Mouse (Mus musculus) myocyte (in vitro differentiated cells): Measurements from ENCODE around the gene Ccdc92. TPM values are rescaled to one million over a fixed set of nuclear protein-coding genes. Genes with fewer than 3 reads are reported as not detected.

Experiments used
- H3K27me3 ChIP-seq: one replicate; pipeline ENCODE4 v1.6.1; 2011; ENCODE audit not compliant: control insufficient read depth, insufficient read depth, insufficient read length
- H3K36me3 ChIP-seq: one replicate; pipeline ENCODE4 v1.6.1; 2011; ENCODE audit not compliant: control insufficient read depth, insufficient read depth
- H3K4me2 ChIP-seq: one replicate; pipeline ENCODE4 v1.6.1; 2011; ENCODE audit warnings: low read depth, control low read depth
- H3K4me3 ChIP-seq: one replicate; pipeline ENCODE4 v1.5.1; 2011; ENCODE audit warnings: mild to moderate bottlenecking, control low read depth, moderate library complexity
- H3K79me2 ChIP-seq: one replicate; pipeline ENCODE4 v1.6.1; 2011; ENCODE audit not compliant: control insufficient read depth, insufficient read depth
- H3ac ChIP-seq: one replicate; pipeline ENCODE4 v1.6.1; 2011; ENCODE audit not compliant: control insufficient read depth, insufficient read length
- CEBPB ChIP-seq: IDR thresholded peaks from 2 replicates; pipeline ENCODE4 v1.6.1; 2011; ENCODE audit warnings: mild to moderate bottlenecking, moderate library complexity; ENCODE audit not compliant: poor library complexity, insufficient read depth, severe bottlenecking
- E2F4 ChIP-seq: IDR thresholded peaks from one replicate; pipeline ENCODE4 v1.6.1; 2011; ENCODE audit warnings: mild to moderate bottlenecking, control low read depth, moderate library complexity; ENCODE audit not compliant: insufficient read depth
- MAX ChIP-seq: IDR thresholded peaks from one replicate; pipeline ENCODE4 v1.6.1; 2011; ENCODE audit warnings: low read depth, mild to moderate bottlenecking, control low read depth
- MYOD1 ChIP-seq, 3 experiments: IDR thresholded peaks; one replicate each; pipeline ENCODE4 v1.6.1; 2011; ENCODE audit warnings: control low read depth in 2 of 3, low read depth in 2 of 3, mild to moderate bottlenecking in 2 of 3, moderate library complexity in 1 of 3; ENCODE audit not compliant: insufficient read length in 2 of 3, control insufficient read depth in 1 of 3
- MYOG ChIP-seq, 3 experiments: IDR thresholded peaks; one replicate each; pipeline ENCODE4 v1.6.1; 2011; ENCODE audit warnings: control low read depth in 2 of 3, low read depth in 2 of 3, mild to moderate bottlenecking in 2 of 3; ENCODE audit not compliant: insufficient read length in 2 of 3, control insufficient read depth in 1 of 3, insufficient read depth in 1 of 3
- POLR2A ChIP-seq: IDR thresholded peaks from one replicate; pipeline ENCODE4 v1.6.1; 2011; ENCODE audit warnings: low read depth, mild to moderate bottlenecking, control low read depth, moderate library complexity; ENCODE audit not compliant: insufficient read length
- POLR2AphosphoS2 ChIP-seq: IDR thresholded peaks from one replicate; pipeline ENCODE4 v1.6.1; 2011; ENCODE audit warnings: low read depth, control low read depth; ENCODE audit not compliant: insufficient read length
- REST ChIP-seq: IDR thresholded peaks from one replicate; pipeline ENCODE4 v1.6.1; 2011; ENCODE audit warnings: mild to moderate bottlenecking, control low read depth, moderate library complexity; ENCODE audit not compliant: insufficient read depth, insufficient read length
- SRF ChIP-seq: IDR thresholded peaks from one replicate; pipeline ENCODE4 v1.6.1; 2011; ENCODE audit warnings: low read depth; ENCODE audit not compliant: control insufficient read depth, insufficient read length
- TCF12 ChIP-seq: IDR thresholded peaks from one replicate; pipeline ENCODE4 v1.6.1; 2011; ENCODE audit warnings: mild to moderate bottlenecking, control low read depth; ENCODE audit not compliant: poor library complexity, insufficient read depth, severe bottlenecking
- TCF3 ChIP-seq: IDR thresholded peaks from one replicate; pipeline ENCODE4 v1.6.1; 2011; ENCODE audit warnings: low read depth, control low read depth; ENCODE audit not compliant: insufficient read length
- USF1 ChIP-seq: IDR thresholded peaks from one replicate; pipeline ENCODE4 v1.6.1; 2011; ENCODE audit warnings: low read depth, mild to moderate bottlenecking, control low read depth, moderate library complexity
- polyA plus RNA-seq: library from polyadenylated mRNA; unstranded; fragments of >200 nt; fragmentation: generic; extraction: Trizol; gene quantifications from one replicate; pipeline ENCODE4 v1.2.1, GENCODE M21; 2012; ENCODE audit warnings: missing spikeins

The Ccdc92 gene
- polyA plus RNA-seq, 1 experiment, result 6.2 TPM

DNA sequence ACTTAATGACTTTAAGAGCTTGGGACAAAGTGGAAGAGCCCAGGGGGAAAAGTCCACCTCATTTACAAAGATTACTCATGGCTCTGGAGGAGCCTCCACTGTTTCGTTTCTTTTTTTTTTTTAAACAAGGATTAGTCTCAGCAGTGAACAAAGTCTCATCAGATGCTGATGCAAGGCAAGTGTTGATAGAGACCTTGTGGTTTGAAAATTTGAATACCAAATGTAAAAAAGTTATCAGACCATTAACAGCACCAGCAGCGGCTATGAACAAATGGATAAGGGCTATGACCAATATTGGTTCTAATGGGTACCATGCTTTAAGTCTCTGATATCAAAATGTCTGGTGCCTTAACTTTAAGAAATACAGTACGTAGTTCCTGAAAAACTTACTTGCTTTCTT lies 13.2 kb downstream of the Ccdc92 start:
- Histone ChIP-seq H3K79me2 (peaks cover 4% of the 10 kb centered on the region), H3K27me3 (no peaks in the 10 kb centered on the region), H3K4me2 (no peak overlapping the region)

DNA sequence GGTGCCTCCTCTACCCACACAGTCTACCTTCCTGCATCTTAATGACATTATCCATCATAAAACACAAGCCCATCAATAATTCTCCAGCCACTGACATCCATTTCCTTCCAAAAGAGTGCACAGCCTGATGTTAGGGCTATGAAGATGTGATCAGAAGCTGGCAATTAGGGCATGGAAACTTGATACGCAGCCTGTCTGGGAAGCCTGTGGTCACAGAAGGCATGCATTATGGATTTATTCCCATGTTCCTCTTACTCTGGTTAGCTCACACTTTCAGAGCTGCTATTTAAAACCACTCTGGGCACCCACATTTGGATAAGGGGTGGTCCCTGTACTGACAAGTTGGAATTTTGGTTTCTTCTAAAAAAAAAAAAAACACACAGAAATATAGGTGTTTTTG lies 15.2 kb downstream of the Ccdc92 start:
- Histone ChIP-seq H3ac (no peak overlapping the region), H3K4me3 (no peak overlapping the region), H3K36me3 (no peaks in the 10 kb centered on the region), H3K79me2 (peaks cover 4% of the 10 kb centered on the region), H3K4me2 (peak overlapping the region; percentile 62), H3K27me3 (no peaks in the 10 kb centered on the region)
- no peak for TF ChIP-seq E2F4
- no peak for TF ChIP-seq POLR2A
- TF ChIP-seq REST, result no peak
- no peak for TF ChIP-seq CEBPB
- TF ChIP-seq MAX, result no peak
- no peak for TF ChIP-seq MYOD1 (IDR thresholded peaks at IDR 0.05; ENCODE audit: control insufficient read depth in 1 of 3, insufficient read length in 2 of 3, low read depth in 2 of 3)
- no peak for TF ChIP-seq POLR2AphosphoS2
- TF ChIP-seq SRF, result no peak
- no peak for TF ChIP-seq MYOG (IDR thresholded peaks at IDR 0.05; ENCODE audit: control insufficient read depth in 1 of 3, insufficient read depth in 1 of 3, insufficient read length in 2 of 3, low read depth in 2 of 3)
- no peak for TF ChIP-seq USF1
- TF ChIP-seq TCF12, result no peak
- TF ChIP-seq TCF3, result no peak

More for the DNA sequence above, 13.2 kb downstream of the Ccdc92 start:
- no peak overlapping the region for H3ac ChIP-seq
- H3K36me3 ChIP-seq, result no peaks in the 10 kb centered on the region
- H3K4me3 ChIP-seq, result no peak overlapping the region
- TF ChIP-seq MYOG (IDR thresholded peaks at IDR 0.05; ENCODE audit: control insufficient read depth in 1 of 3, insufficient read depth in 1 of 3, insufficient read length in 2 of 3, low read depth in 2 of 3), result no peak
- TF ChIP-seq E2F4, result no peak
- TF ChIP-seq MYOD1 (IDR thresholded peaks at IDR 0.05; ENCODE audit: control insufficient read depth in 1 of 3, insufficient read length in 2 of 3, low read depth in 2 of 3), result no peak
- no peak for TF ChIP-seq TCF12
- TF ChIP-seq SRF, result no peak
- no peak for TF ChIP-seq TCF3
- no peak for TF ChIP-seq REST
- TF ChIP-seq MAX, result no peak
- no peak for TF ChIP-seq CEBPB

DNA sequence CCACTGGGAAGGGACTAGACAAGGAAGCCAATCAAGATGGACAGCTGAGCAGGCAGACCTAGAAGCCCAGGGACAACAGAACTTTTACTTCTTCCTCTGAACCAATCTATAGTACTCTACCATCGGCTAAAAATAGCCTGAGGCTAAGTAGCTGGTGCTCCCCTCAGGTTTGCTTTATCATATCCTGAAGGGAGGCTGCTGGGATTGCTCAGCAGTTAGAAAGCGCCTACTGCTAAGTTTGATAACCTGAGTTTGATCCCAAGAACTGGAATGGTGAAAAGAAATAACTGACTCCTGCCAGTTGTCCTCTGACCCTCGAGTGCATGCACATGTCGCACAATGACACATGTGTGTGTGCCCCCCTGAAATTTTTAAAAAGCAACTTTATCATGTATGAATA lies 17.3 kb downstream of the Ccdc92 start:
- no peak for TF ChIP-seq POLR2AphosphoS2
- TF ChIP-seq E2F4, result no peak
- TF ChIP-seq MYOD1 (IDR thresholded peaks at IDR 0.05; ENCODE audit: control insufficient read depth in 1 of 3, insufficient read length in 2 of 3, low read depth in 2 of 3), result no peak
- TF ChIP-seq USF1, result no peak
- no peak for TF ChIP-seq MYOG (IDR thresholded peaks at IDR 0.05; ENCODE audit: control insufficient read depth in 1 of 3, insufficient read depth in 1 of 3, insufficient read length in 2 of 3, low read depth in 2 of 3)
- no peak for TF ChIP-seq CEBPB
- no peak for TF ChIP-seq TCF12
- no peak for TF ChIP-seq TCF3
- TF ChIP-seq SRF, result no peak
- no peak for TF ChIP-seq MAX
- TF ChIP-seq POLR2A, result no peak
- no peak for TF ChIP-seq REST
- H3K36me3 ChIP-seq, result no peaks in the 10 kb centered on the region
- H3K79me2 ChIP-seq, result peaks cover 4% of the 10 kb centered on the region
- no peak overlapping the region for H3K4me3 ChIP-seq
- no peak overlapping the region for H3K4me2 ChIP-seq
- H3ac ChIP-seq, result no peak overlapping the region
- H3K27me3 ChIP-seq, result no peaks in the 10 kb centered on the region

DNA sequence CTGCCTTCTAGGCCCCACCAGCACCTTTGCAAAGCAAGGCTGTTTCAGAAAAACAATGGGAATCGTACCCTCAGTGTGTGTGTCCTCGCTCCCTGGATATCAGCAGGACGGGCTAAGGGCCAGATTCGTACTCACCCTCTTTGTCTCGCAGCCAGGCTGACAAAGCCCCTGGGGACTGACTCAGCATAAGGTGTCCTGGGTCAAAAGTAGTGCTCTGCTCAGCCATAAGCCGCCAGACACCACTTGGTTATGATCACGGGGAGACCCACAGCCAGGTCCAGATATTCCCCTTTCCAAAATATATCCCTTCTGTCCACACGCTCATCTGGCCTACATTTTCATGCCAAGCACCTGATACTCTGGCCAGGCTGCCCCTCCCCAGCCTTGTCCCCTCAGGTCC lies 18.8 kb downstream of the Ccdc92 start:
- Histone ChIP-seq H3K79me2 (no peaks in the 10 kb centered on the region), H3K4me3 (no peak overlapping the region), H3ac (no peak overlapping the region), H3K27me3 (no peaks in the 10 kb centered on the region), H3K4me2 (peak overlapping the region; percentile 35), H3K36me3 (no peaks in the 10 kb centered on the region)
- TF ChIP-seq MYOD1 (IDR thresholded peaks at IDR 0.05; ENCODE audit: control insufficient read depth in 1 of 3, insufficient read length in 2 of 3, low read depth in 2 of 3), result no peak

DNA sequence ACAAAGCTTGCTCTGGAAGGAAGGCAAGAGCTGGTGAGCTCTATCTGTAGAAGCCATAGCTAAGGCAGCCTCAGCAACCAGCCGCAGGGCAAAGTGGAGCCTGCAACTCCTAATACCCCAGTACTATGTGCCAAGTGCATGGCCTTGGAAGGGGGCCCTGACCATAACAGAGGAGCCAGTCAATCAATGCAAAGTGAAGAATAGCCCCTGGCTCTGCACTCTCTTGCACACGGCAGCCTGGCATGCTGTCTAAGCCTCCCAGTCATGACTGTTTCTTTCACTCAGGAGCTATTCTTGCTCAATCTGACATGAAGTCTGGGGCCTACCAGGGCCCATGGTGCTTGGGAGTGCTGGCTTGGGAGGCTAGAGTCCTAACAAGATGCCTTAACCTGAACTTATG lies 21.6 kb downstream of the Ccdc92 start:
- no peak overlapping the region for H3K4me2 ChIP-seq
- H3K4me3 ChIP-seq, result no peak overlapping the region
- no peaks in the 10 kb centered on the region for H3K79me2 ChIP-seq
- no peaks in the 10 kb centered on the region for H3K27me3 ChIP-seq
- TF ChIP-seq MAX (no peak), POLR2AphosphoS2 (no peak), MYOD1 (IDR thresholded peaks at IDR 0.05; ENCODE audit: control insufficient read depth in 1 of 3, insufficient read length in 2 of 3, low read depth in 2 of 3) (no peak), USF1 (no peak), POLR2A (no peak), TCF12 (no peak), MYOG (IDR thresholded peaks at IDR 0.05; ENCODE audit: control insufficient read depth in 1 of 3, insufficient read depth in 1 of 3, insufficient read length in 2 of 3, low read depth in 2 of 3) (no peak), E2F4 (no peak), REST (no peak), TCF3 (no peak), SRF (no peak), CEBPB (no peak)
- H3K36me3 ChIP-seq, result no peaks in the 10 kb centered on the region
- no peak overlapping the region for H3ac ChIP-seq
